Mouse (Mus musculus) liver, embryonic 14.5 days (tissue): Measurements from ENCODE around the gene Kifc3.

Experiments used
- CTCF ChIP-seq: IDR thresholded peaks from 2 replicates; pipeline ENCODE4 v1.5.1; 2016; ENCODE audit warnings: antibody characterized with exemption, low read depth, control low read depth
- EP300 ChIP-seq: IDR thresholded peaks from 2 replicates; pipeline ENCODE4 v1.6.1; 2016; ENCODE audit warnings: antibody characterized with exemption, low read depth

GRCm38 (mm10) chr8:95247277-95247676, 44.7 kb upstream of the Kifc3 start:
- TF ChIP-seq CTCF (no peak), EP300 (no peak)
